Mouse (Mus musculus): ENCODE results near the gene Bsg. TPM values are rescaled to one million over a fixed set of nuclear protein-coding genes. Genes with fewer than 3 reads are reported as not detected.

The Bsg gene
- polyA plus RNA-seq, 1 experiment from 2014 or later = 1,158 TPM

GRCm38 (mm10) chr10:79721089-79721488 lies 16.8 kb downstream of the Bsg start:
- Histone ChIP-seq H3K4me2 (ENCODE audit: low read depth, low read length) (no peak overlapping the region), H3K4me1 (ENCODE audit: control insufficient read depth, insufficient read depth, low read length) (peaks cover 13% of the 10 kb centered on the region), H3K36me3 (ENCODE audit: control insufficient read depth, insufficient read depth, low read length) (no peaks in the 10 kb centered on the region), H3K27ac (ENCODE audit: low read length) (no peak overlapping the region), H3K4me3 (ENCODE audit: low read length) (no peak overlapping the region), H3K27me3 (replicated peaks; ENCODE audit: control insufficient read depth, insufficient read depth, low read length) (peaks cover 26% of the 10 kb centered on the region), H3K9me3 (ENCODE audit: control insufficient read depth, low read length) (no peaks in the 10 kb centered on the region), H3K9ac (ENCODE audit: low read depth, low read length) (no peak overlapping the region)
- WGBS = 66% methylated on average over 5 of the region's 5 CpGs
- no peak for ATAC-seq

- H3K4me1 ChIP-seq (ENCODE audit: control insufficient read depth, insufficient read depth, low read length) = no peaks in the 10 kb centered on the region
- no peak for ATAC-seq
- no peak overlapping the region for H3K4me3 ChIP-seq (ENCODE audit: low read length)
- 66% methylated on average over 6 of the region's 6 CpGs for WGBS
- H3K36me3 ChIP-seq (ENCODE audit: control insufficient read depth, insufficient read depth, low read length) = no peaks in the 10 kb centered on the region
- no peaks in the 10 kb centered on the region for H3K9me3 ChIP-seq (ENCODE audit: control insufficient read depth, low read length)
- H3K4me2 ChIP-seq (ENCODE audit: low read depth, low read length) = no peak overlapping the region
- H3K27ac ChIP-seq (ENCODE audit: low read length) = no peak overlapping the region
- peaks cover 8% of the 10 kb centered on the region for H3K27me3 ChIP-seq (replicated peaks; ENCODE audit: control insufficient read depth, insufficient read depth, low read length)
- H3K9ac ChIP-seq (ENCODE audit: low read depth, low read length) = no peak overlapping the region
Observed at GRCm38 (mm10) chr10:79723047-79723446, 18.8 kb downstream of the Bsg start.

- no peak overlapping the region for H3K4me2 ChIP-seq (ENCODE audit: low read depth, low read length)
- WGBS = 74% methylated on average over 7 of the region's 7 CpGs
- H3K36me3 ChIP-seq (ENCODE audit: control insufficient read depth, insufficient read depth, low read length) = no peaks in the 10 kb centered on the region
- no peak for ATAC-seq
- no peak overlapping the region for H3K27ac ChIP-seq (ENCODE audit: low read length)
- H3K27me3 ChIP-seq (replicated peaks; ENCODE audit: control insufficient read depth, insufficient read depth, low read length) = peaks cover 3% of the 10 kb centered on the region; the same call in 1 of the 2 replicates
- H3K4me3 ChIP-seq (ENCODE audit: low read length) = no peak overlapping the region
- no peaks in the 10 kb centered on the region for H3K9me3 ChIP-seq (ENCODE audit: control insufficient read depth, low read length)
- no peak overlapping the region for H3K9ac ChIP-seq (ENCODE audit: low read depth, low read length)
- H3K4me1 ChIP-seq (ENCODE audit: control insufficient read depth, insufficient read depth, low read length) = no peaks in the 10 kb centered on the region
Observed at GRCm38 (mm10) chr10:79723692-79724091, 19.4 kb downstream of the Bsg start.

- Histone ChIP-seq H3K36me3 (ENCODE audit: control insufficient read depth, insufficient read depth, low read length) (no peaks in the 10 kb centered on the region), H3K4me3 (ENCODE audit: low read length) (no peak overlapping the region), H3K4me1 (ENCODE audit: control insufficient read depth, insufficient read depth, low read length) (no peaks in the 10 kb centered on the region), H3K9me3 (ENCODE audit: control insufficient read depth, low read length) (no peaks in the 10 kb centered on the region), H3K9ac (ENCODE audit: low read depth, low read length) (no peak overlapping the region), H3K27ac (ENCODE audit: low read length) (no peak overlapping the region), H3K27me3 (replicated peaks; ENCODE audit: control insufficient read depth, insufficient read depth, low read length) (no peaks in the 10 kb centered on the region), H3K4me2 (ENCODE audit: low read depth, low read length) (no peak overlapping the region)
- WGBS = 32% methylated on average over 11 of the region's 11 CpGs
- ATAC-seq = no peak
Observed at GRCm38 (mm10) chr10:79726090-79726489, 21.8 kb downstream of the Bsg start.

- no peaks in the 10 kb centered on the region for H3K9me3 ChIP-seq (ENCODE audit: control insufficient read depth, low read length)
- H3K27ac ChIP-seq (ENCODE audit: low read length) = no peak overlapping the region
- no peak overlapping the region for H3K9ac ChIP-seq (ENCODE audit: low read depth, low read length)
- 0 out of 2 replicates have a peak, but pooled peaks cover under 1% of the 10 kb centered on the region for H3K36me3 ChIP-seq (ENCODE audit: control insufficient read depth, insufficient read depth, low read length)
- H3K4me3 ChIP-seq (ENCODE audit: low read length) = no peak overlapping the region
- ATAC-seq = no peak
- no peak overlapping the region for H3K4me2 ChIP-seq (ENCODE audit: low read depth, low read length)
- WGBS = 70% methylated on average over 28 of the region's 28 CpGs
- no peaks in the 10 kb centered on the region for H3K4me1 ChIP-seq (ENCODE audit: control insufficient read depth, insufficient read depth, low read length)
- H3K27me3 ChIP-seq (replicated peaks; ENCODE audit: control insufficient read depth, insufficient read depth, low read length) = no peaks in the 10 kb centered on the region
Observed at GRCm38 (mm10) chr10:79728323-79729249, 24.3 kb downstream of the Bsg start.

GRCm38 (mm10) chr10:79729357-79729965 lies 25.2 kb downstream of the Bsg start:
- no peaks in the 10 kb centered on the region for H3K27me3 ChIP-seq (replicated peaks; ENCODE audit: control insufficient read depth, insufficient read depth, low read length)
- H3K9me3 ChIP-seq (ENCODE audit: control insufficient read depth, low read length) = peaks cover 6% of the 10 kb centered on the region
- H3K36me3 ChIP-seq (ENCODE audit: control insufficient read depth, insufficient read depth, low read length) = peaks cover 8% of the 10 kb centered on the region
- H3K4me2 ChIP-seq (ENCODE audit: low read depth, low read length) = no peak overlapping the region
- H3K4me1 ChIP-seq (ENCODE audit: control insufficient read depth, insufficient read depth, low read length) = no peaks in the 10 kb centered on the region
- H3K27ac ChIP-seq (ENCODE audit: low read length) = no peak overlapping the region
- 78% methylated on average over 13 of the region's 13 CpGs for WGBS
- no peak for ATAC-seq
- H3K4me3 ChIP-seq (ENCODE audit: low read length) = no peak overlapping the region
- no peak overlapping the region for H3K9ac ChIP-seq (ENCODE audit: low read depth, low read length)

GRCm38 (mm10) chr10:79732500-79732899 lies 28.2 kb downstream of the Bsg start:
- Histone ChIP-seq H3K36me3 (ENCODE audit: control insufficient read depth, insufficient read depth, low read length) (peaks cover 35% of the 10 kb centered on the region), H3K9ac (ENCODE audit: low read depth, low read length) (no peak overlapping the region), H3K9me3 (ENCODE audit: control insufficient read depth, low read length) (peaks cover 26% of the 10 kb centered on the region), H3K27me3 (replicated peaks; ENCODE audit: control insufficient read depth, insufficient read depth, low read length) (no peaks in the 10 kb centered on the region), H3K27ac (ENCODE audit: low read length) (no peak overlapping the region), H3K4me3 (ENCODE audit: low read length) (no peak overlapping the region), H3K4me1 (ENCODE audit: control insufficient read depth, insufficient read depth, low read length) (0 out of 2 replicates have a peak, but pooled peaks cover 2% of the 10 kb centered on the region), H3K4me2 (ENCODE audit: low read depth, low read length) (no peak overlapping the region)
- WGBS = 90% methylated on average over 1 of the region's 1 CpGs
- no peak for ATAC-seq

GRCm38 (mm10) chr10:79733847-79734246 lies 29.6 kb downstream of the Bsg start:
- Histone ChIP-seq H3K36me3 (ENCODE audit: control insufficient read depth, insufficient read depth, low read length) (peaks cover 48% of the 10 kb centered on the region), H3K9me3 (ENCODE audit: control insufficient read depth, low read length) (peaks cover 39% of the 10 kb centered on the region), H3K4me1 (ENCODE audit: control insufficient read depth, insufficient read depth, low read length) (0 out of 2 replicates have a peak, but pooled peaks cover 2% of the 10 kb centered on the region), H3K27ac (ENCODE audit: low read length) (no peak overlapping the region), H3K9ac (ENCODE audit: low read depth, low read length) (no peak overlapping the region), H3K4me3 (ENCODE audit: low read length) (no peak overlapping the region), H3K27me3 (replicated peaks; ENCODE audit: control insufficient read depth, insufficient read depth, low read length) (no peaks in the 10 kb centered on the region), H3K4me2 (ENCODE audit: low read depth, low read length) (no peak overlapping the region)
- ATAC-seq = no peak
- WGBS = 97% methylated on average over 15 of the region's 15 CpGs

- H3K36me3 ChIP-seq (ENCODE audit: control insufficient read depth, insufficient read depth, low read length) = peaks cover 64% of the 10 kb centered on the region
- no peak overlapping the region for H3K27ac ChIP-seq (ENCODE audit: low read length)
- peak; percentile 41 for ATAC-seq
- 22% methylated on average over 41 of the region's 52 CpGs for WGBS
- no peak overlapping the region for H3K9ac ChIP-seq (ENCODE audit: low read depth, low read length)
- H3K27me3 ChIP-seq (replicated peaks; ENCODE audit: control insufficient read depth, insufficient read depth, low read length) = no peaks in the 10 kb centered on the region
- H3K4me2 ChIP-seq (ENCODE audit: low read depth, low read length) = 0 out of 2 replicates have a peak overlapping the region, but pooled peaks have one; percentile 6
- no peak overlapping the region for H3K4me3 ChIP-seq (ENCODE audit: low read length)
- H3K4me1 ChIP-seq (ENCODE audit: control insufficient read depth, insufficient read depth, low read length) = 0 out of 2 replicates have a peak, but pooled peaks cover 2% of the 10 kb centered on the region
- peaks cover 54% of the 10 kb centered on the region for H3K9me3 ChIP-seq (ENCODE audit: control insufficient read depth, low read length)
Observed at GRCm38 (mm10) chr10:79735361-79735760, 31.1 kb downstream of the Bsg start.
